Mouse (Mus musculus) layer of hippocampus, postnatal 10 days (tissue): ENCODE data around the gene Tmem107. TPM values are rescaled to one million over a fixed set of nuclear protein-coding genes. Genes with fewer than 3 reads are reported as not detected.

Source experiments
- DNase-seq, 2 experiments: peaks; one replicate each; pipeline ENCODE4 v3.0.0; 2021; ENCODE audit warnings: low spot score in 2 of 2
- total RNA-seq, 2 experiments: library from RNA; stranded (reverse); gene quantifications; 2 replicates each; pipeline ENCODE4 v1.2.3; 2021

Tmem107 gene
- total RNA-seq, 2 experiments from 2014 or later: 10.4 to 14.0 TPM

DNA sequence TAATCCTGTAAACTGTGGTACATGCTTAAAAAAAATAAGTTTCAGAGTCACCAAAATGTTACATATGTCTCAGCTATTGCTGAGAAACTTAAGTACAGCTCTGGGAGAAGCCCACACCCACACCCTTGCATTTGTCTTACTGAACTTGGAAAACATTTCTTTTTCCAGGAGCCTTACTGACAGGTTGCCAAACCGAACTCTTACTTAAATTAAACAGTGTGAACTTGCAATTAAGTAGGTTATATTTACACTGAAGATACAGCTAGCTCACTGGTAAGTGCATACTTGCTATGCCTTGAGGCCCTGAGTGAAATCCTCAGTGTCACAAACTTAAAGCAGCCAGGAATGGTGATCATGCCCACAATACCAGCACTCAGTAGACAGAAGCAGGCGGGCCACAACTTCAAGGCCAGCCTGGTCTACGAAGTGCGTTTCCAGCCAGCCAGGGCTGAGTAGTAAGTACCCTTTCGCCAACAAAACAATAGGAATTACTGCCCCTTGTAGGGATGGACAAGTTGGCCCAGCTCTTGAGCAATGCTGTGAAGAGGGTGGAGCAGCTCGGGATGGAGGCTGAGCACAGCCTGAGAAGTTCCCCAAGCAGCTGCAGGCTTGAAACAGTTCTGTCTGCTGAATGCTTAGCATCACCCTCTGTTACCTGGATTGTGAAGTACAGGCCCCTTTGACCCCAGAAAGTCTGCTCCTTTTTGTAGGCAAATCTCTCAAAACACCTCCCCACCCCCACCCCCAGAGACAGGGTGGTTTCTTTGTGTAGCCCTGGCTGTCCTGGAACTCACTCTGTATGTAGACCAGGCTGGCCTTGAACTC, 3.6 kb downstream of the Tmem107 start:
- no peak for DNase-seq

DNA sequence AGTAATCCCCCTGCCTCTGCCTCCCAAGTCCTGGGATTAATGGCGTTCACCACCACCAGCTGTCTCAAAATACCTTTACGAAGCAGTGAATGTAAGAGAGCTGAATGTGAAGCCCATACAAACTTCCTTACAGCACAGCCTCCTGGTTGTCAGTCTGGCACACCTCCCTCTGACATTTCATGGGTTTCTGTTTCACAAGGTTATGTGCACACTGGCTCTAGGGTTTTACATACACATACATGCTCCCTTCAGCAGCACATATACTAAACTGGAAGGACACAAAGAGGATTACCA, 4.1 kb downstream of the Tmem107 start:
- no peak for DNase-seq

DNA sequence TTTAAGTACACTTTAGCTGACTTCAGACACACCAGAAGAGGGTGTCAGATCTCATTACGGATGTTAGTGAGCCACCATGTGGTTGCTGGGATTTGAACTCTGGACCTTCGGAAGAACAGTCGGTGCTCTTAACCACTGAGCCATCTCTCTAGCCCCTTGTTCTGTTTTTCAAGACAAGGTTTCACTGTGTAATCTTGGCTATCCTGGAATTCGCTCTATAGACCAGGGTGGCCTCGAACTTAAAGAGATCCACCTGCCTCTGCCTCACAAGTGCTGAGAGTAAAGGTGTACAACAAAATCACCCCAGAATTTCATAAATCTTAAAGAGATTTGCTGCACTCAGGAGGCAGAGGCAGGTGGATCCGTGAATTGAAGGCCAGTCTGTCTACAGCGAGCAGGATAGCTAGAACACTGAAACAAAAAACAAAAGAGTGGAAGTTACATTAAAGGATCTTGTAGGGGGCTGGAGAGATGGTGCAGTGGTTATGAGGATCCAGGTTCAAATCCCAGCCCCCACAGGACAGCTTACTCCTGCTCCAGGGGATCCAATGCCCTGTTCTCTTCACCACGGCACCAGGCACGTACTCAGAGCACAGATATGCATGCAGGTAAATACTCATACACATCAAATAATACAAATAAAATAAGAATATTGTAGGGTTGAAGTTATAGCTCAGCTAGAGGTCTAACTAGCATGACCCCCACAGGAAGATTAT, 5.3 kb downstream of the Tmem107 start:
- no peak for DNase-seq

DNA sequence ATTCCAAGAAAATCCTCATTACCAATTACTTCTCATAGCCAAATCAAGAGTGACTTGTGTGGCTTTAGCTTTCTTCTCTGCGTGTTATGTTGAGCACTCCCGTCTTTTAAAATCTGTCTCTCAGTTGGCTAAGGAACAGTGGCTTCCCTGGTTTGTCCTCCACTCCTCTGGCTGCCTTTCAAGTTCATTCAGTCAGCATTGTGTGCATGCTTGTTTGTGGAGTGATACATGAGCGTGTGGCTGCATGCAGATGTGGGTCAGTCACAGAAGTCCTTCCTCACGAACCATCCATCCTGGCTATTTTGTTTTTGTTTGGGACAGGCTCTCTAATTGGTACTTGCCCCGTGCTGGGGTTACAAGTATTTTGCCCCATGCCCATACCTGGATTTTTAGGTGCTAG, 6.0 kb downstream of the Tmem107 start:
- DNase-seq: no peak

DNA sequence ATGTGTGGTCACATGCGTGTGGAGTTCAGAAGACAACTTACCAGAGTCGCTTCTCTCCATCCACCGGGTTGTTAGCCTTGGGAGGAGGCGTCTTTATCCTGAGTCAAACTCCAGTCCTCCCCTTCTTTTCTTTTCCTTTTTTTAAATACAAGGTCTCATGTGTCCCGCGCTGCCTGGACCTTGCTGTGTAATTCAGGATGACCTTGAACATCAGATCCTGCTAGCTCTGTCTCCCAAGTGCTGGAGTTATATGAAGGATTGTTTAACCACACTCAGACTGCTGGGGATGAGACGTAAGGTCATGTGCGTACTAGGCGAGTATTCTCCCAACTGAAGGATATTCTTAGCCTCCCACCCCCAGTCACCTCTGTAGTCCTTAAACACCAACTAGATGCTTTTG, 6.7 kb downstream of the Tmem107 start:
- no peak for DNase-seq

DNA sequence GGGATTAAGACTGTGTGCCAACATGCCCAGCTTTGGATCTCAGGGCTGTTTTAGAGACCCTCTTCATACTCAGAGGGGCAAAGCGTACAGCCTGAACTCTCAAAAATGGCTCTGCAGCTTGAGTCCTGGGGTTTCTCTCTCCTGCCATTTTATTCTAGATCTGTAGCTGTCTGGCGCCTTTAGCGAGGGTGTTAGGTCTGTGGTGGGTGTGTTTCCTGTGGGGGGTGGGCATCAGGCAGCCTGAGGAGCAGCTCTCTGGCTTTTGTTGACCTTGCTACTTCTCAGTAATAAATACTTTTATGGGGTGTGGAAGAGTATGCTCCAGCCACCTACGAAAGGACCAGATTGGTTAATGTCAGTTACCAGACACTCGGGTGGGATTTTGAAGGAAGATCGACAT, 7.4 kb downstream of the Tmem107 start:
- DNase-seq: no peak

DNA sequence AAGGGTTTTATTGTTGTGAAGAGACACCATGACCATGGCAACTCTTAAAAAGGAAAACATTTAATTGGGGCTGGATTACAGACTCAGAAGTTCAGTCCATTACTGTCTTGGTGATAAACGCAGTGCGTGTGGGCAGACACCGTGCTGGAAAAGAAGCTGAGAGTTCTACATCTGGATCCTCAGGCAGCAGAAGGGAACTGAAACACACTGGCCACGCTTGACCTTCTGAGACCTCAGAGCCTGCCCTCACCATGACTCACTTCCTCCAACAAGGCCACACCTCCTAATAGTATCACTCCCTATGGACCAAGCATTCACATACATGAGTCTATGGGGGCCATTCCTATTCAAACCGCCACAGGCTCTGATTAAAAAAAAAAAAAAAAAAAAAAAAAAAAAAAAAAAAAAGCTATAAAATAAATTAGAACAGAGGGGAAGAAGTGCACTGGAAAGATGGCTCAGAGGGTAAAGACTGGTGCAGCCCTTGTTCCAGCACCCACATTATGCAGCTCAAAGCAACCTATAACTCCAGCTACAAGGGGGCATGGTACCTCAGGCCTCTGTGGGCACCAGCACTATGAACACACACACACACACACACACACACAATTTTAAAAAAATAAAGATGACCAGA, 8.3 kb downstream of the Tmem107 start:
- no peak for DNase-seq

DNA sequence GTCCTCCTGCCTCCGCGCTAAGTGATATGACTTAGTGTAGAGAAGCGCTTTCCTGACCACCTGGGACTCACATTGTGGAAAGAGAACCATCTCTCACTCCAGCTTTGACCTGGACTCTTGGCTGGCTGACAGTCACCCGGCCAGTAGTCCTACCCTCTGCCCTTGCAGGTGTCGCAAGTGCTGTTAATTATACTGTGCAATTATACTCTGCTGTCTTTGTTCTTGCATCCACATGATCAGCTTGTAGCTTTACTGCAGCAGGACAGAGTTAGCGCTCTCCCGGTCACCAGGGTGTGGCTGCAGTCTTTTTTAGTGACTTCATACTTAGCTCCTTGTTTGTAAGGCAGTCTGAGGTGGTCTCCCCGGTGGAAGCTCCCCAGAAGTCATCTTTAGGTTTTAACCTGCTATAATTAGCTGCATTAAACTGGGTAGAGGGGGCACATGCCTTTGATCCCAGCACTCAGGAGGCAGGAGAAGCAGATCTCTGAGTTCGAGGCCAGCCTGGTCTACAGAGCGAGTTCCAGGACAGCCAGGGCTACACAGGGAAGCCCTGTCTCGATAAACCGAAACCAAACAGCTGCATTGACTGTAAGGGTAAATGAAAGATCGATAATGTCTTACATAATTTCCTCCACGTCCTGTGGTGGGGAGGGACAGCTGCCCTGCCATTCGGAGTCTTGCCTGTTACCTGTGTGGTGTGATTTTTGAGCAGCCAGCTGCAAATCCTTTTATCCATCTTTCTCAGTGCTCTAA, 9.7 kb downstream of the Tmem107 start:
- no peak for DNase-seq

DNA sequence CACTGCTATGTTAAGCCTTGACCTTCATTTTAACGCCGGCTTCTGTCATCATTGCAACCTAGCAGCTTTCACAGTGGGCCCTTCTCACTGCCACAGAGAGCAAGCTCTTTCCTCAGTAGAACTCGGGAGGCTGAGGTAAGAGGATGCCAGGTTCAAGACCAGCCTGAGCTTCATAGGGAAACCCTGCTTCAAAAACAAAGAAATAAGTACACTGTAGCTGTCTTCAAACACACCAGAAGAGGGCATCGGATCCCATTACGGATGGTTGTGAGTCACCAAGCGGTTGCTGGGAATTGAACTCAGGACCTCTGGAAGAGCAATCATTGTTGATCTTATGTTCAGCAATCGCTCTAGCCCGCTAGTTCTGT, 10.2 kb downstream of the Tmem107 start:
- DNase-seq: no peak

DNA sequence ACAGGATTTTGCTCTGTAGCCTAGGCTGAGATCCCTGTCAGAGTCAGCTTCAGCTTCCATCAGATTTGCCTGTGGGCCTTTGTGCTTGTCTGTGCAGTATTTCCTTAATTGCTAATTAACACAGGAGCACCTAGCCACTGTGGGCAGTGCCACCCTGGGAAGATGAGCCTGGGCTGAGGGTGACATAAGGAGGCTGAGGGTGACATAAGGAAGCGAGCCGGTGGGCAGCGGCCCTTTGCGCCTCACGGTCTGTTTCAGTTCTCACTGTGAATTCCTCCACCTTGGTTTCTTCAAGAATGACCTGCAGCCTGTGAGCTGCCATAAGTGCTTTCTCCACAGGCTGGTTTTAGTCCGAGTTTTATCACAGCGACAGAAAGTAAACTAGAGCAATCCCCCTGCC, 11.0 kb downstream of the Tmem107 start:
- DNase-seq: no peak

DNA sequence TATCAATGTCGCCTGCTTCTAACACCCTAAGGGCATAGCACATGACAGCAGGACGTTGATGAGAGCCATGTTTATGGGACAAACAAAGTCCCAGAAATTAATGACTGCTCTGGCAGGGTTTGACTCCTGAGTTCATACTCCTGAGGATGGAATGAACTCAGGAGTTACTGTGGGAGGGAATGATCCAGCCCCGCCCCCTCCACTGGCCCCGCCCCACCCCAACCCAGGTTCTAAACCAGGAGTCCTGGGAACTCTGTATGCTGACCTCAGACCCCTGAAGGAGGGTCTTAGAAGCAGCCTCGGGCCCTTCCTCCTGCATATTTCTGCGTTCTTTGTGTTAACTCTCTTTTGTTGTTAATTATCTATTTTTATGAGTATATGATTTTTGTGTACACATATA, 15.0 kb downstream of the Tmem107 start:
- DNase-seq: no peak

DNA sequence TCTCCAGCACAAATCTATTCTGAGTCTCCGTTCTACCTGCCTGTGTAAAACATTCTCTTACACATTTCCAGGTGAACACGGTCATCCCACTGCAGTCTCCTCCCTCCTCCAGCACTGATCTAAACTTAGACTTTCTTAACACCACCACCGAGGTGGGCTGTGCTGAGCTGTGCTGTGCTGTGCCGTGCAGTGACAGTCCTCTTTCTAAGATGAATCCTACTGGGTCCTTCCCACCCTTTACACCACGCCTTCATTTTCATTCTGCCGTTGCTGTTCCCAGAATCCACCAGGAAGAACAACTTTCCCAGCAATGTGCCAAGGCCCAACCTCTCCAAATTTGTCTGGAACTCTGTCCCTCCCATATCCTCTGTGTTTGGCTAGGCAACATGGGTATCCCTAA, 15.8 kb downstream of the Tmem107 start:
- peak in 1 of 2 experiments; percentile 6 for DNase-seq

DNA sequence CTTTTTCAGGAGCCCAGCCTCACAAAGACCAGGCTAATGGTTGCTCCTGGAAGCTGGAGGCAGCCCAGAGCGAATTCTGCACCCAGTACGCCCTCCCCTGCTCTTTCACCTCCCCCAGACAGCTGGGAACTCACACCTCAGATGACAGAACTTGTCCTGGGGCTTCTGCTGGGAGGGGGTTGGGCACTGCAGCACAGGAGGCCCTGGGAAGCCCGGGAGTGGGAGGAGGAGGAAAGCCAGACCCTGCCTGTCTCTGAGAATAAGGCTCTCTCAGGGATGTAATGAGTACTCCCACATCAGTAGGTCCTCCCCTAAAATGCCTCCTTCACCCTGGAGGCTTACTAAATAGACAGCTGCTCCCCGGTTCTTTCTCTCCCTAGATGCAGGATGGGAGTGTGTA, 16.5 kb downstream of the Tmem107 start:
- DNase-seq: peak in 1 of 2 experiments; percentile 14

DNA sequence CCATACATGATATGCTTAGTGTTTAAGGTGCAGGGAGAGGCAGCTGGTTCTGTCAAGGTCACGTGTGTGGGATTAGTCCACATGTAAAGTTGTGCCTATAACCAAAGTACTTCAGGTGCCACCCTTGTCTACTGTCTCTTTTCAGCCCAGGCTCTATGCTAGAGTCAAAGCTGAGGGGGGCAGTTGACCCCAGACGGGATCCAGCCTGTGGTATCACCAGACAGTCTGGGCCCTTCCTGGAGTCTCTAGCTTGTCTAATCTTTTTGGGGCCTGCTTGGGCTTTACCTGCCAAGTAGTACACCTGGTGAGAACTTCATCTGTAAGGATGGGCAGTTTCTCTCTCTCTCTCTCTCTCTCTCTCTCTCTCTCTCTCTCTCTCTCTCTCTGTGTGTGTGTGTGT, 17.0 kb downstream of the Tmem107 start:
- peak in 1 of 2 experiments; percentile 10 for DNase-seq

DNA sequence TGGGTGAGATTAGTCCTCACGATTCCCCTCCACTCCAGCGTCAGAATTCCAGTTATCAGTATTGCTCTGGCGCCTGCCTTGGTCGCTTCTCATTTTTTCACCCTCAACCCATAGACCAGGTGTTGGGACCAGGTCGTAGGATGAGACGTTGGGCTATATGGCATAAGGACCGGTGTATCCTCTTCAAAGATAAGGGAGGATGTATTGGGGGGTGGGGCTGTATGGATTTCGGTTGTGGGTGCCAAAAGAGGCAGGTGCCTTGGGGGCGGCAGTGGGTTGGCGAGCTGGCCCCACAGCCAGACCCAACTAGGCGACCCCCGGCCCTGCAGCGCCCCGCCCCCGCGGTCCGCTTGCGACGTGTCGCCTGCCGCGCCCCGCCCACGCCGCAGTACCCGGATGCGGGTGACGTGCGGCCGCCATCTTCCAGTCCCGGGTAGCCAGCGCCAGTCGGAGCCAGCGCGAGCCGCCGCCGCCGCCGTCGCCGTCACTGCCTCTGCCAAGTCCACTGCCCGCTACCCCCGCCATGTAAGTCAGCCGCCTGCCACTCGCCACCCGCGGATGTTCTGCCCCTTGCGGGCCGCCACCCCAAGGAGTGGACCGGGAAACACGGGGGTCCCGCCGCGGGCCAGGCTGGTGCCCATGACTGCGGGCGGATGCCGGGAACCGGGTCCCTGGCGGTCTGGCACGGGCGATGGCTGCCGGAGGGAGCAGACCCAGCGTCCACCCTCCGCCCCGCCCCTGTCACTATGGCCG, 17.7 kb downstream of the Tmem107 start, which contains the start of gene Vamp2:
Gene Vamp2, plus strand, starts transcription at position 388 of the 753 bp plus-strand sequence.
- peak; percentile 94 to 96 for DNase-seq

DNA sequence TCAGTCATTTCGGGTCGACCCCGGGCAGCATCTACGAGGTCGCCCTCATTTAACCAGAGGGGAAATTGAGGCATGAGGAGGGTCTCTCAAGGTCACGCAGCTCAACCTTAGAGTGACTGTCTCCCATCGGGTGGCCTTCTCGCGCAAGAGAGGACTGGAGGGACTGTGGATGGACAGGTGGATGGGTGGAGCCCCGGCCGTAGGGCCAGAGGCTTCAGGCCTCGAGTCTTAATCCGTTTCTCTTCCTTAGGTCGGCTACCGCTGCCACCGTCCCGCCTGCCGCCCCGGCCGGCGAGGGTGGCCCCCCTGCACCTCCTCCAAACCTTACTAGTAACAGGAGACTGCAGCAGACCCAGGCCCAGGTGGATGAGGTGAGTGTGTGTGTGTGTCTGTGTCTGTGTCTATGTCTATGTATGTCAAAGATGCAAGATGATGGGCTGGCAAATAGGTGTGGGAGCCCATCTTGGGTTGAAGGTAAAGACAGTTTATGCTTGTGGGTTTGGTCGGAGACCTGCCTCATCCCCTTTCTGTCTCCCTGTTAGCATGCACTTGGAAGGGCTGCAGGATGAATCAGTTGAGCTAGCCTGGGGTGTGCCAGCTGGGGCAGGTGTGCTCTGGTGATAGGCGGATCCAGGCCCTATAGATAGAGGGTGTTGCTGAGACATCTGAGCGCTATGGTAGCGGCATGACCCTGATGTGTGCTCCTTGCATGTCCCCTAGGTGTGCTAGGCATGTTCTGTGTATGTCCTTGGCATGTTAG, 18.4 kb downstream of the Tmem107 start:
- peak in 1 of 2 experiments; percentile 41 for DNase-seq

DNA sequence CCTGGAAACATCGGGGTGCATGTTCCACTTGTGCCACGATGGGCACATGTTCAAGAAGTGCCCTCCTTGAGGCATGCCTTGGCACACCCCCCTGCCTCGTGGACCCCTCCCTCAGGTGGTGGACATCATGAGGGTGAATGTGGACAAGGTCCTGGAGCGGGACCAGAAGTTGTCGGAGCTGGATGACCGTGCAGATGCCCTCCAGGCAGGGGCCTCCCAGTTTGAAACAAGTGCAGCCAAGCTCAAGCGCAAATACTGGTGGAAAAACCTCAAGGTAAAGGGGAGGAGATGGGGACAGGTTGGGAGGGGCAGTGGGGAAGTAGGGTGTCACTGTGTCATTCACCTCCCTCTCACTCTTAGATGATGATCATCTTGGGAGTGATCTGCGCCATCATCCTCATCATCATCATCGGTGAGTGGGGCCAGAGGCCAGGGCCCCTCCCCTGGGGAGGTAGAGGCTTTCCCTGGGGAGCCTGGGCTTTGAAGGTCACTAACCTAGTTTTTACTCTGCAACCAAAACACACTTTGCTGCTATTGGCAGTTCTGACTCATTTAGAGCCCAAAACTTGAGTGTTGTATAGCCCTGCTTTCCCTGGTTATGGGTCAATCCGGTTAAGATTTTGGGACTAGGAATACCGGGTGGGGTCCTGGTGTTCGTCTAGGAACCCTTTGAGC, 19.1 kb downstream of the Tmem107 start:
- DNase-seq: peak; percentile 12 to 31

DNA sequence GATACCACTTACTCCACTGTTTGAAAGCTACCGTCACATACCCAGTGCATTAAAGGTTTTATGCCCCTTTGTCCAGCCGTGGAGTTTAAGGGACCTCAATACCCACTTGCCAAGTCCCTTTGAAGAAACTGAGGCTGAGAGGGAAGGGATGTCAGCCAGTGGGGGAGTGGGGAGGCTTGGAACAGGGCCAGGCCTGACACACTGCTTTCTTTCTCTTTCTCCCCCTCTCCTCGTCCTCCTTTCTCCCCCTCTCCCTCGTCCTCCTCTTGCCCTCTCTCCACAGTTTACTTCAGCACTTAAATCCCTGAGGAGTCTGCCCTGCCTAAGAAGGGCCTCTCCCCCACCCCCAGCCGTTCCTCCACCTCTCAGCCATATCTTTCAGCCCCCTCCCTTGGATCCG, 19.8 kb downstream of the Tmem107 start:
- DNase-seq: peak in 1 of 2 experiments; percentile 39

DNA sequence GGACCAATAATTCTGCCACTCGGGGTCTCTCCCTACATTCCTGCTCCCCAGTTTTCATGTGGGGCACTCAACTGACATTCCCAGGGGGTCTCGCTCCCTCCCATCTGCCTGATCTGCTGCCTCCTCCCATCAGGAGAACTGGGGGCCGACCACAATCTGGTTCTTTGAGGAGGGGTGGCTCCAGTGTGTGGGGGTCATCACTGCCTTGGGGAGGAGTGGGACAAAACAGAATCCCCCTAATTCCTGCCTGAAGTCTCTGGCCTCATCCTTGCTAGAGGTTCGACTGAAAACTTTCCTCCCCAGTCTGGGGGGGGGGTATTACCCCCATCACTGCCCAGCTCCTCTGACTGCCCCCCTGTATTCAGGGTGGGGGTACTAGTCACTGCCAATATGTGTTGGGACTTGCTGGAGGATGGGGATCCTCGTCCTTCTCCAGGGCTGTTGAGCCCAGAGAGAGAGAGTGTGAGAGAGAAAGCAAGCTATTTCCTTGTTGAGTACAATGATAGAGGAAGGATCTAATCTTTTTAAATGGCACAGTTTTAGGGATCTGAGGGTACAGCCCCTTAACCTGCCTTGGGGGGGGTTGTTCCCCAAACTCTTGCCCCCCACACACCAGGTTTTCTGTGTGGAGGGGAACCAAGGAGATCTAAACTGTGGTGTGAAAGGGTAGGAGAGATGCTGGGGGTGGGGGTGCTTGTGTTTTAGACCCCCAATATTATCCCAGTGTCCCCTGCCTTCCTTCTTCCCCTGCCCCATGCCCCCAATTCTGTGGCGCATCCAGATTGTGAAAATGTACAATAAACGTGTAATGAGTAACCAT, 21.2 kb downstream of the Tmem107 start:
- no peak for DNase-seq
